Mouse (Mus musculus) naive thymus-derived CD4-positive, alpha-beta T cell, adult 2 months (primary cell): ENCODE measurements around the gene Gpr35.
A peak's percentile ranks its signal among the peaks of the same experiment; 100 is the strongest.

Source experiments
- DNase-seq: peaks from one replicate; pipeline ENCODE4 v3.0.0-alpha.2; 2011; ENCODE audit warnings: low read depth

Gene Gpr35

GRCm38 (mm10) chr1:92982931-92983605 is 32.4 kb downstream of the Gpr35 start:
- DNase-seq, result no peak

DNA sequence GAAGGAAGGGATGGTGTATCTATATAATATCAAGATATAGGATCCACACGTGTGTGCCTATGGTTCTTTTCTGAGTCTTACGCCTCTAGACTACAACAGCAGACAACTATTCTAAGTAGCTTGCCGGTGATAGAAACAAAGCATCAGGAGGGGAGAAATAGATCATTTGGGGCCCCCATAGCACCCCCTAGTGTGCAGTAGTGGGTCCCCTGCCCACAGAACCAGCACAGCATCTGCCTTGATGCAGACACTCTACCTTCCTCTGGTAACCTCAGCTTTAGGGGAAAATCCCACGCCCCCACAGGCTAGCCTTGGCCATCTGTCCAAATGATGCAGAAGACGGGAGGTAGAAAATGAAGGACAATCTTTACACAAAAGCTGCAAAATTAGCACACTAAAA is 34.3 kb downstream of the Gpr35 start:
- DNase-seq, result no peak

- no peak for DNase-seq
These were observed 38.2 kb downstream of the Gpr35 start for GRCm38 (mm10) chr1:92988894-92989293.

DNA sequence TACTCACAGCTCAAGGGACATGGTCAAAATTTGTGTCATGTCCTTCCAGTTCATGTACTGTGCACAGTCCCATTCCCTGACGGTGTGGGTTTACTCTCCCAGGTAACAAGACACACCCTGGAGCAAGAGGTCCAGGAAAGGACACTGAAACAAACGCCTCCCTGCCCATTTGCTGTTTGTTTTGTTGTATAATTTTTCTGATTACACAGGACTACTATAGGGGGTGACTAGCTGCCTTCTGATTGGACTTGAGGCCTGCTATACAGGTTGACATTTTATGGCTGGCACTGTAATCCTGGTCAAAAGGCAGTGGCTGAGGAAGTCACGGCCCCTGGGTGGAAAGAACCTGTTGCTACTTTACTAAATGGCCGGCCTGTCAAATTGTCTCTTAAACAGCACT is 39.2 kb downstream of the Gpr35 start:
- DNase-seq, result no peak

DNA sequence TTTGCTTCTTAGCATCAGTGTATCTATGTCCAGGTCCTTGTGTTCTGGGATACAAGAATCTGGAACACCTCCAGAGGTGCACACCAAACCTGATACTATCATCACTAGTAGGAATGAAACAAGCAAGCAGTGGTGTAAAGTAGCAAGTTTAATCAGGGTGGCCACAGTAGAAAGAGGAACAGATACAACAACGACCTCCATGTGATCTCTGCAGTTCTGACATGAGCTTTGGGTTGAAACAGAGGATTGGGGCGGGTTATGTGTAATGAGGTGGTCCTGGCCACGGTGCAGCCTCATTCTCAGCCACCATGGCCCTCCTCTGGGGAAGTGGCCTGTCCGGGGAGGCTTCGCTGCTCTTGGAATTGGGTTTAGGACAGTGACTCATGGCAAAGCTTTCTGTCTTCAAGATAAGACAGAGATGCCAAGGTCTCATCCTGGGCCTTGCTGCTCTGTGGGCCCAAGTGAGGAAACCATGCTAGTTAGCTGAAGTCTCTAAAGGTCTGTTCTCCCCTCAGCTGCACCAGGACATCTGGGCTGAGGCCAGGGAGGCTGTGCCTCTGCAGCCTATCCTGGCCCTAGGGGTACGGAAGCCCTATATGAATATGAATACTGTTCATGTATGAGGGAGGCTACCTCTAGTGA is 41.7 kb downstream of the Gpr35 start:
- no peak for DNase-seq

DNA sequence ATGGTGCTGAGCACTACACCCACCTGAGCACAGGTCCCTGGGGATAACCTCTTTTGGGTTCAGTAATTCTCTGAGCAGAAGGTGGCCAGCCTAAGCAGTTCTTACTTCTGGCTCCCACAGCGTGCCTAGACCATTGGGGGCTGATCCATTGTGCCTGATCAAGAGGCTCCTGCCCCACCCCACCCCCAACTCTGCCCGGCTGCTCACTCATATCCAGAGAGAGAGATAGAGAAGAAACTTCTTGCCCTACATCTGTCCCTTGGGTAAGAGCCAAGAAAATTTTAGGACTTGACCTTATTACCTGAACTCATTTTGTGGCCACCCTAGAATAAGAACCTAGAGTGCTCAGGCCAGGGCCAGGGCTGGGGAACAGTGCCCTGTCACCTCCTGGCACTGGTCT is 42.2 kb downstream of the Gpr35 start:
- no peak for DNase-seq

GRCm38 (mm10) chr1:93006061-93006460 is 55.4 kb downstream of the Gpr35 start, which contains the start of gene Aqp12:
Gene Aqp12, plus strand, starts transcription at chr1:93006334.
- DNase-seq, result no peak

GRCm38 (mm10) chr1:93009196-93009595 is 58.5 kb downstream of the Gpr35 start:
- DNase-seq, result no peak

- peak; percentile 17 for DNase-seq
These were observed 60.1 kb downstream of the Gpr35 start for GRCm38 (mm10) chr1:93010731-93011130.

DNA sequence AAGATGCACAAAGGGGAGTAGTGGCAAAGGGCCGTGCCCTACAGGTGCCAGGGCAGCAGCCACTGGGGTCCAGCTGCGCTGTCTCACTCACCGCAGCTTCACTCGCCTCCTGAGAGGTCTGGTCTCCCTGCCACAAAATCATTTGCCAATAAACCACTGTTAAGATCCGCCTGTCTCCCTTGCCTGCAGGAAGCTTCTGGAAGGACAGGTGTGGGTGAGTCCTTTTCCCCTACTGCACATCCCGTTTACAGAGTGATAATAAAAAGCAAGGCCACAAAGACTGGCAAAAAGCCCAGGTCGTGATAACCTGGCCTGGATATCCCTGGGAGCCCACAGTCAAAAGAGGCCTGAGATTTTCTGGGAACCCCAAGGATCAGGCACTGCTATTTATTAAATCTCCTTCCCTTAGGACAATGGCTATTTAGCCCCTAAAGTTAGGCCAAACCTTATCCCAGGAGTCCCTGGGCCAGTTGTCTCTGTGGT is 61.5 kb downstream of the Gpr35 start:
- no peak for DNase-seq

DNA sequence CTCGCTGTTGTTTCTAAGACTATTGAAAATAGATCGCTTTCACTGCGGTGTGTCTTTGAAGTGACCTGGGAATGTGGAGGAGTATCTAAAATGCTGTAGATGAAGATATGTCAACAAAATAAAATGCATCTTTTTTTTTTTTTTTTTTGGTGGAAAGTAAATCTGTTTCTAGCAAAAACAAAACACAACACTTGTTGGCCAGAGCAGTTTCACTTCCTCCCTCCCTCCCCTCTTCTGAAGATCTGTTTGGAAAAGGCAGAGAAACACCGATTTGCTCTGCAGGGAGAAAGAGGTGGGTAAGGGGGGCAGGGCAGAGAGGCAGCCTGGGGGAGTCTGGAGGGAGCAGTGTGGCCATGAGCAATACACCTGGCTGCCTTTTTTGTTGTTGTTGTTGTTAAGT is 62.7 kb downstream of the Gpr35 start:
- DNase-seq, result no peak

DNA sequence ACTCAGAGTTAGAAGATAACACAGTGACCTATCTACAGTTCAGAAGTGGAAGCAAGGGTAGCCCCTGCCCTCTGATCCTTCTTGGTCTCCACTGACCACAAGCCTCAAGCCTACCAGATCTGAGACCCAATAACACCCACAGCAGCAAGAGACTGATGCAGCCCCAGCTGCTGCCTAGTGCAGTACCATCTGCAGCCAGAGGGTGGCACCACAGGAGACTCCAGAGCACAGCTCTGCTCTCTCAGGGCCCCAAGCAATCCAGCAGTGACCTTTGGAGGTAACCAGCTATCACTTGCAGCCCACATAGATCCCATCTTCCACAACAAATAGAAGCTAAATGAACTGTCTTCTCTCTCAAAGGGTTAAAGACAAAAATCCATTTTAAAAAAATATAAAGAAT is 63.8 kb downstream of the Gpr35 start:
- peak; percentile 36 for DNase-seq

DNA sequence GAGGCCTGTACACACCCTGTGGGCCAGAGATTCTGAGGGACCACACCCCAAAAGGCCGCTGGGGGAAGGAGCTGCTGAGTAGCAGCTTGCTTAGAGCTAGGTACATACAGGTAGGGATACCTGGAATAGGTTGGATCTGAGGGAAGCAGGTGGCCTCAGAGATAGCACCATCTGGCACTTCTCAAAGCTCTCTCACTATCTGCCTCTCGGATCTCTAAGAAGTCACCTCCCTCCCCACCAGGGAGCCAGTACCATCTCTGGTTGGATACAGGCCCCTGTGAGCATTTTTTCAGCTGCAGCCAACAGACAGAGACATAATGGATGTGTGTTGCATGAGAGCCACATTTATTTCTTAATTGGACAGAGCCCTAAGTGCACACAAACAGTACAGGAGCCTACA is 64.5 kb downstream of the Gpr35 start:
- no peak for DNase-seq

- DNase-seq, result no peak
These were observed 68.1 kb downstream of the Gpr35 start for GRCm38 (mm10) chr1:93018716-93019115.

- no peak for DNase-seq
These were observed 69.9 kb downstream of the Gpr35 start for GRCm38 (mm10) chr1:93020602-93021001.

- DNase-seq, result no peak
These were observed 75.9 kb downstream of the Gpr35 start for GRCm38 (mm10) chr1:93026600-93026999.

- no peak for DNase-seq
These were observed 78.7 kb downstream of the Gpr35 start for GRCm38 (mm10) chr1:93029387-93029786.

GRCm38 (mm10) chr1:93030060-93030459 is 79.4 kb downstream of the Gpr35 start:
- DNase-seq, result no peak

- no peak for DNase-seq
These were observed 80.5 kb downstream of the Gpr35 start for GRCm38 (mm10) chr1:93031199-93031598.

DNA sequence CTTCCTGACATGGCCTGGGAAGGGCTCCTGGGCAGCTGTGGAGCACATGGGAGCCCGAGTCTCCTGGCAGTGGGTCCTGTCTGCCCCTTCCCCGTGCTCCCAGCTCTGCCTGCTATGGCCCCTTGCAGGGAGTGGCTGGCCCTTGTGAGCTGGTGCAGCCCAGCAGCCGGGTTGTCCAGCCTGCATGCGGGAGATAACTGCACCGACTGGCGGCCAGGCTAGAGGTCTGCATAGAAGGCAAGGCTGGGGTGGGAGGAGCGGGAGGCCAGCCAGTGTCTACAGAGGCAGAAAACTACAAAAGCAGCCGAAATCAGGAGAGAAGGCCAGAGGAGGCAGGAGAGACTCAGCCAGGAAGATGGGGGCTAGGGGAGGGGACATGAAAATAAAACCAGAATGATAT is 83.3 kb downstream of the Gpr35 start:
- no peak for DNase-seq

DNA sequence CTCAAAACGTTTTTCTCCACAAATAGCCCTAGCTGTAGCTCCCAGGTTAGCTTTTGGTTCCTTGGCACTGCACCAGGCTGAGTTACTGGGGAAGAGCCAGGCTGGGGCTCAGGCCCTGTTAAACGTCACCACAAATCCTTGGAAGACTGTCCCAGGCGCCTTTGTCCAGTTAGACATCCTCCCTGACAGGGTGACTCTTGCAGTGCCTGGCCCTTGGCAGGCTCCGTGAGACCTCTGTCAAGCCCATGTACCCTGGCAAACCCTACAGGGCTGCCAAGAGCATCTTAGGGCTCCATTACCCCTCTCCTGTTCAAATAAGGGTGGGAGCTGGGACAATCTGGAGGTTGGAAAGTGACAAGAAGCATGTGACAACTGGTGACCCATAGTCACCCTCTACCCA is 85.3 kb downstream of the Gpr35 start:
- DNase-seq, result no peak
